Mouse (Mus musculus) embryonic fibroblast, embryonic 13.5 days (primary cell): ENCODE data around the gene Gucy2d.

Experiments
- CTCF ChIP-seq: IDR thresholded peaks from 2 replicates; pipeline ENCODE4 v1.5.1; 2011; ENCODE audit warnings: mild to moderate bottlenecking, control low read depth, low read length, moderate library complexity, borderline replicate concordance; ENCODE audit not compliant: insufficient read depth
- POLR2A ChIP-seq: IDR thresholded peaks from 2 replicates; pipeline ENCODE4 v1.6.1; 2011; ENCODE audit warnings: low read depth, mild to moderate bottlenecking, control low read depth, low read length, moderate library complexity

GRCm38 (mm10) chr7:98489131-98489530 lies 48.9 kb downstream of the Gucy2d start, which contains the start of gene Lrrc32:
- no peak for TF ChIP-seq CTCF
- TF ChIP-seq POLR2A, result no peak
